Mouse (Mus musculus): ENCODE measurements around the gene Ctdspl2.
"Not testable (repeated sequence)": the region's sequence is repeated elsewhere in the genome, so short reads cannot be mapped to it uniquely, and the experiment has no call there.

The Ctdspl2 gene

GRCm38 (mm10) chr2:121955765-121956223 is at the start of gene Ctdspl2, which contains the start of gene Mageb3:
Ctdspl2 (plus strand) TSS chr2:121956001.
Mageb3 (minus strand) TSS chr2:121956092.
- peak; percentile 93 for DNase-seq (ENCODE audit: low spot score)

GRCm38 (mm10) chr2:121909975-121910374 is 45.8 kb upstream of the Ctdspl2 start:
- DNase-seq (ENCODE audit: low spot score) = no peak

GRCm38 (mm10) chr2:121916047-121916970 is 39.5 kb upstream of the Ctdspl2 start:
- DNase-seq (ENCODE audit: low spot score) = no peak

GRCm38 (mm10) chr2:121937624-121938023 is 18.2 kb upstream of the Ctdspl2 start:
- DNase-seq (ENCODE audit: low spot score) = not testable (repeated sequence)

GRCm38 (mm10) chr2:121943364-121943763 is 12.4 kb upstream of the Ctdspl2 start:
- no peak for DNase-seq (ENCODE audit: low spot score)

- no peak for DNase-seq (ENCODE audit: low spot score)
These were observed 687 bp upstream of the Ctdspl2 start for GRCm38 (mm10) chr2:121954971-121955656.

- peak; percentile 90 for DNase-seq (ENCODE audit: low spot score)
These were observed 620 bp downstream of the Ctdspl2 start for GRCm38 (mm10) chr2:121956224-121957018.

- DNase-seq (ENCODE audit: low spot score) = peak; percentile 15
These were observed 1.5 kb downstream of the Ctdspl2 start for GRCm38 (mm10) chr2:121957216-121957792.

GRCm38 (mm10) chr2:121995738-121996137 is 39.9 kb downstream of the Ctdspl2 start:
- DNase-seq (ENCODE audit: low spot score) = peak; percentile 9

- no peak for DNase-seq (ENCODE audit: low spot score)
These were observed 53.0 kb downstream of the Ctdspl2 start for GRCm38 (mm10) chr2:122008832-122009231.

GRCm38 (mm10) chr2:122011441-122011840 is 55.6 kb downstream of the Ctdspl2 start:
- no peak for DNase-seq (ENCODE audit: low spot score)

- no peak for DNase-seq (ENCODE audit: low spot score)
These were observed 62.9 kb downstream of the Ctdspl2 start for GRCm38 (mm10) chr2:122018705-122019104.

- DNase-seq (ENCODE audit: low spot score) = no peak
These were observed 66.5 kb downstream of the Ctdspl2 start for GRCm38 (mm10) chr2:122022284-122022683.

GRCm38 (mm10) chr2:122027091-122027490 is 71.3 kb downstream of the Ctdspl2 start:
- not testable (repeated sequence) for DNase-seq (ENCODE audit: low spot score)

- peak; percentile 83 for DNase-seq (ENCODE audit: low spot score)
These were observed 72.3 kb downstream of the Ctdspl2 start, which contains the start of gene Eif3j1 for GRCm38 (mm10) chr2:122027862-122028755. Eif3j1 (plus strand) TSS chr2:122028546.

GRCm38 (mm10) chr2:122028756-122029700 is 73.2 kb downstream of the Ctdspl2 start:
- peak; percentile 52 for DNase-seq (ENCODE audit: low spot score)

- DNase-seq (ENCODE audit: low spot score) = no peak
These were observed 76.2 kb downstream of the Ctdspl2 start for GRCm38 (mm10) chr2:122031970-122032369.

GRCm38 (mm10) chr2:122036064-122036463 is 80.3 kb downstream of the Ctdspl2 start:
- DNase-seq (ENCODE audit: low spot score) = peak; percentile 63

- no peak for DNase-seq (ENCODE audit: low spot score)
These were observed 88.1 kb downstream of the Ctdspl2 start for GRCm38 (mm10) chr2:122043926-122044325.

Data from c-Kit-positive CD71-positive TER-119-positive erythroid progenitor cells, embryonic 14.5 days (primary cell).